Mouse (Mus musculus) E14TG2a.4 (cell line): ENCODE measurements around the gene Cd274.

ENCODE experiments used
- CTCF ChIP-seq: conservative IDR thresholded peaks from 2 replicates; pipeline ENCODE4 v1.5.1; 2014; ENCODE audit warnings: low read length
- NANOG ChIP-seq: IDR thresholded peaks from 2 replicates; pipeline ENCODE4 v1.6.1; 2014; ENCODE audit warnings: borderline replicate concordance, low read length, mixed read lengths

GRCm38 (mm10) chr19:29402621-29403020, 35.4 kb downstream of the Cd274 start:
- TF ChIP-seq CTCF (no peak), NANOG (no peak)
